Mouse (Mus musculus) cerebellum, adult 2 months (tissue): ENCODE data around the gene Tbc1d16.

Experiments
- CTCF ChIP-seq: fragments of 200-500 bp; IDR thresholded peaks from 2 replicates; pipeline ENCODE4 v1.5.1; 2011; ENCODE audit warnings: low read depth, mild to moderate bottlenecking, control low read depth, low read length, moderate library complexity, borderline replicate concordance; ENCODE audit not compliant: insufficient read depth
- POLR2A ChIP-seq: fragments of 200-500 bp; IDR thresholded peaks from 2 replicates; pipeline ENCODE4 v1.6.1; 2011; ENCODE audit warnings: low read length, control low read depth, borderline replicate concordance; ENCODE audit not compliant: insufficient read depth

DNA sequence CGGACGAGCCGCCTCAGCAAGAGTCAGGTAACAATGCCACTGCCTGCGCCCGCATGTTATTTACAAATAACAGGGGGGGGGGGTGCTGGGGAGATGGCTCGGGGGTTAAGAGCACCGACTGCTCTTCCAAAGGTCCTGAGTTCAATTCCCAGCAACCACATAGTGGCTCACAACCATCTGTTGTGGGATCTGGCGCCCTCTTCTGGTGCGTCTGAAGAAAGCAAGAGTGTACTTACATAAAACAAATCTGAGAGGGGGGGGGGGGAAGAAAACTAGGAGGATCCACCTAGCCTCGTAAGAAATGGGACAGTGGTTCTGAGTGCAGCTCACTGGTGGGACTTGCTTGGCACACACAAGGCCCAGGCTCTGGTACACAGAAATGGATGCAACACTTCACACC is 6.5 kb upstream of the Tbc1d16 start:
- no peak for TF ChIP-seq CTCF
- no peak for TF ChIP-seq POLR2A
